Mouse (Mus musculus): ENCODE data around the gene Slc5a2. TPM values are rescaled to one million over a fixed set of nuclear protein-coding genes. Genes with fewer than 3 reads are reported as not detected.

The Slc5a2 gene
- polyA plus RNA-seq, 1 experiment from 2014 or later = 0.29 TPM

DNA sequence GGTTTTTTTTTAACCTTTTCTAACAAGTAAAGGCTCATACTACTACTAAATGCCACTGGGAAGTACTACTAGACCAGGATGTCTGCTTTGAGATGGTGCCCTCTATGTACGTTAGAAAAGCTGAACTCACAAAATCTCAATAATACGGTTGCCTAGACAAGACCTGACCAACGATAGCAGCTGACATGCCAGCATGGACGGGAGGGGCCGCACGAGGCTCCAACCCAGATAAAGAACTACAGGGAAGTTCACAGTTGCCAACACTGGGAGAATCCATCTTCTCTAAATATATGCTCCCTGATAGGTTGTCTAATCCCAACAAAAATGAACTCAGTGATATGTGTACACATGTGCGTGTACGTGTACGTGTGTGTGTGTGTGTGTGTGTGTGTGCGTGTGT is 29.3 kb downstream of the Slc5a2 start:
- Histone ChIP-seq H3K4me3 (no peak overlapping the region), H3K36me3 (peaks cover 39% of the 10 kb centered on the region), H3K27ac (no peak overlapping the region), H3K4me1 (replicated peaks) (peaks cover 29% of the 10 kb centered on the region), H3K27me3 (ENCODE audit: insufficient read depth, poor library complexity, severe bottlenecking) (no peaks in the 10 kb centered on the region), H3K9me3 (no peaks in the 10 kb centered on the region)
- 93% methylated on average over 10 of the region's 10 CpGs for WGBS
- DNase-seq (ENCODE audit: low spot score) = no peak

DNA sequence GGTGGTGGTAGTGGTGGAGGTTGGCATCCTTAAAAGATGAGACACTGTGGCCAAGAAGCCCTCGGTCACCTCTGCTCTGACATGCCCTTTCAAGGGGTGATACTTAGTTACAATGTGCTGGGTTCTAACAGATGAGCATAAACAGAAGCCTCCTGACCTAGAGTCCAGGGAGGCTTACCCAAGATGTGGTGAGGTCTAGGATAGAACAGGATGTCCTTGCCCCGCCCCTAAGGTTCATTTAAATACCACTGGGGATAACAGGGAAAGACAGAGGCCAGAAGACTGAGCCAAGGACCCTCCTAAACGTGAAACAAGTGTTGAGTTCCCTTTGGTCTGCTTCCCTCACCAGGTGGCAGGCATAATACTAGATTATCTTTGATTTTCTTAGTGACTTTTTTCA is 31.1 kb downstream of the Slc5a2 start:
- no peak for DNase-seq (ENCODE audit: low spot score)
- H3K4me3 ChIP-seq = peak overlapping the region; percentile 90; the same call in 1 of the 2 replicates
- peaks cover 25% of the 10 kb centered on the region for H3K4me1 ChIP-seq (replicated peaks)
- no peaks in the 10 kb centered on the region for H3K27me3 ChIP-seq (ENCODE audit: insufficient read depth, poor library complexity, severe bottlenecking)
- WGBS = 70% methylated on average over 3 of the region's 3 CpGs
- peaks cover 24% of the 10 kb centered on the region for H3K36me3 ChIP-seq
- no peaks in the 10 kb centered on the region for H3K9me3 ChIP-seq
- H3K27ac ChIP-seq = no peak overlapping the region

DNA sequence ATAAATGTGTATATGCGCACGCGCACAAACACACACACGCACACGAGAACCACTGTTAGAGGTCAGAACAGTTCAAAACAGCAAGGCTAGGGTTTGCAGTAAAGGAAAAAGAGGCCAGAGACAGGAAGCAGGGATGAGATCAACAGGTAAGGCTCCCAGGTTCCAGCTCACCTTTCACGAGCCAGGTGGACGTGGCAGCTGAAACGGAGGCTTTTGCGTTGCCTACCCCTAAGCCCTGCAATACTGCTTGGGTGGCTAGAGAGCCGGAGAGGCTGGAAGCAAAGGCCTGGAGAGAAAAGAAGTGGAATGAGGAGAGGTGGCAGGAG is 31.8 kb downstream of the Slc5a2 start:
- peak overlapping the region; percentile 90 for H3K4me3 ChIP-seq
- H3K9me3 ChIP-seq = no peaks in the 10 kb centered on the region
- H3K36me3 ChIP-seq = peaks cover 23% of the 10 kb centered on the region
- DNase-seq (ENCODE audit: low spot score) = no peak
- peak overlapping the region; percentile 94 for H3K27ac ChIP-seq
- peaks cover 25% of the 10 kb centered on the region for H3K4me1 ChIP-seq (replicated peaks)
- H3K27me3 ChIP-seq (ENCODE audit: insufficient read depth, poor library complexity, severe bottlenecking) = no peaks in the 10 kb centered on the region
- WGBS = 40% methylated on average over 10 of the region's 10 CpGs

DNA sequence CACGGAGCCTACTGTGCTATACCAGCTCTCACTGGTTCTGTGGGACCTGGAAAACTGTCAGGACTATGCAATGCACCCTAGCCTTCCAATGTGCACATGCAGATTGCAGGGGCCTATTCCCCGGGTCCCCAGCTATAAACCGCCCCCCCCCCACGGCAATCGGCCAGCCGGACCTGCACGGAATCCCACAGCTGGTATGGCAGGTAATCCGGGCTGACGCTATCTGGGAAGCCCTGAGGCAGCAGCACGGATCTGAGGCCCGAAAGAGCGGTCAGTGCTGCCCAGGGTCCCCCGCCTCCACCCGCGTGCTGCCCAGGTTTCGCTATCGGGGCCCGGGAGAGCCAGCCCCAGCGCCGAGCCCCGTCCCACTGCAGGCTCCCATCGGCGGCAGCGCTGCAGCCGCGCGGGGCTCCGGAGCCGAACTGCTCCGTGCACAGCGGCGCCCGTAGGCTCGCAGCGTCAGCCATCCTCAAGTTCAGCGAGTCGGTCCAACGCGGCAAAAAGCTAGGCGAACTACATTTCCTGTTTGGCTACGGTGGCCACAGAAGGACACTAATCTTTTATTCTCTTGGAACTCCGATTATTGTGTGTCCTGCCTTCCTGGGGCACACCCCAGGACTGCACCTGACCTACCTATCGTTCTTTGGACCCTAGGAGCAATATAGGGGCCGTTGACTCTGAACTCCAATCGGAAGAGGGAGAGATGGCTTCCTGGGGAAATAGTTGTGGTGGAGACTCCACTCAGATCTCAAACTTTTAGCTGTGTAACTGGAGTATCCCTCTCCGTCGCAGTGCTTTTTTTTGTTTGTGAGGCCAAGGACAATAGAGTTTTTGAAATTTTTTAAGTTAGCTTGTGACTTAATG is 32.4 kb downstream of the Slc5a2 start, which contains the start of gene BC017158:
Gene BC017158 (minus strand): TSS at position 554 of the 864 bp plus-strand sequence.
- 2% methylated on average over 47 of the region's 47 CpGs for WGBS

DNA sequence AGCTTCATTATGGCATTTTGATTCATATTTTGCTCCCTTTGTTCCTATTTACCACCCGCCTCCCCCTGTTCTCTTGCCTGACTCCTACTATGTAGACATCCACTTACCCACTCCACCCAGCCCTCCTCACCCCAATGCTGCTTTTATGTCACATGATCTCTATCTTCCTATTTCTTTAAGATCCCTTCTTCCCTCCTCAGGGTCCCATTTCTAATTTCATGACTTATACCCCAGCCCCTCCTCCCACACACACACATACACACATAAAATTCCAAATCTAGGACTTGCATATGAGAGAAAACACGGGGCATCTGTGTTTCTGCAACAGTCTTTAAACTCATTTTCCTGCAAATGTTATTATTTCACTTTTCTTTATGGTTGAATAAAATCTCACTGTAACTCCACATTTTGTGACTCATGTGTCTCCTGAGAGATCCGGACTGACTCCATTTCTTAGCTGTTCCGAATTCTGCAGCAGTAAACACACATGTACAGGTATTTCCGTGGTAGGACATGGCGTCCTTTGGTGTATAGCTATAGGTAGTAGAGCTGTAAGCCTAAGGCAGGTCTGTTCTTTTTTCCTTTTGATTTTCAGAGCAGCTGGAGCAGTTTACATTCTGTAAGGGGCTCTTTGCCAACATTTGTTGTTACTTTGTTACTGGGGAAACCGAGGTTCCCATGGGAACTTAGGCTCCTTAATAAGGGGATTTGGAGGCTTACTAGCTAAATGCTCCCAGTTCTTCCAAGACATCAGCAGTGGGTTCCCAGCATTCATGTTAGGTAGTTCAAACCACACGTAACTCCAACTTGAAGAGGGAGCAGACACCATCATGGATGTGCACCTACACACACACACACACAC is 33.3 kb downstream of the Slc5a2 start:
- Histone ChIP-seq H3K9me3 (no peaks in the 10 kb centered on the region), H3K4me3 (peak overlapping the region; percentile 90), H3K27me3 (ENCODE audit: insufficient read depth, poor library complexity, severe bottlenecking) (no peaks in the 10 kb centered on the region), H3K4me1 (replicated peaks) (peaks cover 25% of the 10 kb centered on the region), H3K27ac (peak overlapping the region; percentile 94), H3K36me3 (peaks cover 13% of the 10 kb centered on the region; the same call in 1 of the 2 replicates)
- 82% methylated on average over 8 of the region's 8 CpGs for WGBS
- no peak for DNase-seq (ENCODE audit: low spot score)

More for the DNA sequence above, 32.4 kb downstream of the Slc5a2 start, which contains the start of gene BC017158:
- peak within 1 kb of the TSS; percentile 90 for H3K4me3 ChIP-seq
- DNase-seq (ENCODE audit: low spot score) = peak; percentile 76
- peak within 1 kb of the TSS; percentile 94 for H3K27ac ChIP-seq
- peaks cover 18% of the 10 kb centered on the region; the same call in 1 of the 2 replicates for H3K36me3 ChIP-seq
- no peaks in the 10 kb centered on the region for H3K9me3 ChIP-seq
- H3K4me1 ChIP-seq (replicated peaks) = peaks cover 25% of the 10 kb centered on the region
- H3K27me3 ChIP-seq (ENCODE audit: insufficient read depth, poor library complexity, severe bottlenecking) = no peaks in the 10 kb centered on the region

DNA sequence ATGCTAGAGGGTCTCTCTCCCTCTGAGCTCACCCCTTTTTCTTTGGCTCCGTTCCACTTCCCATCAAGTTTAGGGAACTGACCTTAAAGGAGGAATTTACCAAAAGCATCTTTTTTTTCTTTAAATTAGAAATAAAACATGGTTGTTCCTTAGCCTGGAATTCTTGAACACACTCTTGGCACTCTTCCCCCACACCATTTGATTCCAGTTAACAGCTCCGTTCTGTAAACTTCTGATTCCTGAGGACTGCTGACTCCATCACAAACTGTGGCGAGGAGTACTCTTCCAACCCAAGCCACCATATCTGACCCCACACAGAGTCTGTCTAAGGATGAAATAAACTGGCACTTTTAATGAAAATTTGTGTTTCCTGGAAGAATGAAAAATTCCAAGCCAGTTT is 35.5 kb downstream of the Slc5a2 start:
- H3K4me3 ChIP-seq = no peak overlapping the region
- H3K27me3 ChIP-seq (ENCODE audit: insufficient read depth, poor library complexity, severe bottlenecking) = no peaks in the 10 kb centered on the region
- no peak for DNase-seq (ENCODE audit: low spot score)
- no peak overlapping the region for H3K27ac ChIP-seq
- 82% methylated on average over 3 of the region's 3 CpGs for WGBS
- peaks cover 25% of the 10 kb centered on the region for H3K4me1 ChIP-seq (replicated peaks)
- H3K9me3 ChIP-seq = no peaks in the 10 kb centered on the region
- peaks cover 1% of the 10 kb centered on the region; the same call in 1 of the 2 replicates for H3K36me3 ChIP-seq

DNA sequence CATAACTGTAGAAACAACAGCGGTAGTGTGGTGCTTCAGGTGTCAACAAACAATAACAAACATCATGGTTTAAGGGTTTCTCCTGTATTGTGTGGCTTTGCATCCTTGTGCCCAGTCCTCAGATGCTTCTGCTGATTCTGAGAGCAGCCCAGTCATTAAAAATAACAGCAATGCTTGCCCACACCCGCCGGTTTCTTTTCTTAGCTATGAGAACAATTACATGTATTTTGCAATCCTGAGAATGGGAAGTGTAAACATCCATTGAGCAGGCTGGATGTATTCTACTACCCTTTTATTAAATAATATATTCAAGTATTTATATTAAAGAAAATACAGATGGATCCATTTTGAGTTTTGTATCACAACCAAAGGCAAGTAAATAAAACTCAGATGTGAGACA is 36.7 kb downstream of the Slc5a2 start:
- no peak overlapping the region for H3K4me3 ChIP-seq
- no peaks in the 10 kb centered on the region for H3K9me3 ChIP-seq
- no peaks in the 10 kb centered on the region for H3K36me3 ChIP-seq
- no peak overlapping the region for H3K27ac ChIP-seq
- 83% methylated on average over 3 of the region's 3 CpGs for WGBS
- peaks cover 17% of the 10 kb centered on the region for H3K4me1 ChIP-seq (replicated peaks)
- no peak for DNase-seq (ENCODE audit: low spot score)
- H3K27me3 ChIP-seq (ENCODE audit: insufficient read depth, poor library complexity, severe bottlenecking) = no peaks in the 10 kb centered on the region

DNA sequence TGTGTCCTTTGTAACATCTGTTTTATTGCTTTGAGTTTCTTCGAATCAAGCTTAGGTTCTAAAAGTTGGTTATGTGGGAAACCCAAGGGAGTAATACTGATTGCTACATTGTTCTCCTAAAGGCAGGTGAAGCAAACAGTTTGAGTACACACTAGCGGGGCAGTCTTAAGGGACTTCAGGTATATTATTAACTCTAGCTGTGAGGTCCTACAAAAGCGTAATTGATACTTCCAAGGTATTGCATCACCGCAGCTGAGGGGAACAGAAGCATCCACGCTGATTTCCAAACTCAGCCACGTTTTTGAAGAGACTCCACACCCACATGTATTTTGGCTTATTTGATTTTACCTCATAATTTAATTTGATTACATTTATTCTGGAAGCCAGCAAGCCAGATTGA is 38.7 kb downstream of the Slc5a2 start:
- Histone ChIP-seq H3K4me1 (replicated peaks) (no peaks in the 10 kb centered on the region; the same call in 1 of the 2 replicates), H3K27ac (no peak overlapping the region), H3K27me3 (ENCODE audit: insufficient read depth, poor library complexity, severe bottlenecking) (no peaks in the 10 kb centered on the region), H3K4me3 (no peak overlapping the region), H3K36me3 (no peaks in the 10 kb centered on the region), H3K9me3 (no peaks in the 10 kb centered on the region)
- no peak for DNase-seq (ENCODE audit: low spot score)
- 78% methylated on average over 6 of the region's 6 CpGs for WGBS

DNA sequence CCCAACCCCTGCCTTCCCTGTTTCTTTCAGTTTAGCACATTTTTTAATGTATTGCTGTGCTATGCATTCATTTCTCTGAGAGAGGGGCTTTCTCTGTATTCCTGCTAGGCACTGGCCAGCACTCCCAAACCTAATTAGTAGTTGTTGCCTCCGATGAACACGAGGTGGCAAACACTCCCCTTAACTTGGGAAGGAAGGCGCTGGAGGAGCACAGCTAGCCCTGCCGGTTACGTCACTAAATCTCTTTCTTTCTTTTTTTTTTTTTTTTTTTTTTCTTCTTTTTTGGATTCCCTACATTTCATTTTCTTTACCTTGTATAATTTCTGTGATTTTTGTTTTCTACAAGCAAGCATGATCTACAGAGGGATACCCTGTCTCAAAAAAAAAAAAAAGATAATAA is 39.5 kb downstream of the Slc5a2 start:
- DNase-seq (ENCODE audit: low spot score) = peak; percentile 22
- no peaks in the 10 kb centered on the region for H3K36me3 ChIP-seq
- 13% methylated on average over 5 of the region's 5 CpGs for WGBS
- H3K4me3 ChIP-seq = no peak overlapping the region
- H3K9me3 ChIP-seq = no peaks in the 10 kb centered on the region
- H3K4me1 ChIP-seq (replicated peaks) = no peaks in the 10 kb centered on the region; the same call in 1 of the 2 replicates
- H3K27ac ChIP-seq = no peak overlapping the region
- no peaks in the 10 kb centered on the region for H3K27me3 ChIP-seq (ENCODE audit: insufficient read depth, poor library complexity, severe bottlenecking)

DNA sequence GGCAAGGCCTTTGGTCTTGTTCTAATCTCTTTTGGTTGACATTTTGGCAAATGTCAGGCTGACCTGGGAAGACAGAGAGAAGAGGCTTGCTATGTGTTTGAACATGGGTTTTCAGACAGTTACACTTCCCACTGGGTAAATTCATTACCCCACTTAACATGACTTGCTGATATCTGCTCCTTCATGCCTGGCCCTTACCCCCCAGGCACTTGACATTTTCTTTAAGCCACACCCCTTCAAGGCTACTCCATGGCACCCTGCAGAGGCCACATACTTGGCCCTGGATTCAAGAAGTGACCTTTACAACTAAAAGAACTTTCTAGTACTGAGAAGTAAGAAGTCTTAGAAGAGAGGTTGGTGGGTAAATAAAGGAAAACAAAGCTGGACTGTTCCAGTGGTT is 42.4 kb downstream of the Slc5a2 start:
- no peak for DNase-seq (ENCODE audit: low spot score)
- no peaks in the 10 kb centered on the region for H3K36me3 ChIP-seq
- no peak overlapping the region for H3K4me3 ChIP-seq
- peaks cover 6% of the 10 kb centered on the region; the same call in 1 of the 2 replicates for H3K4me1 ChIP-seq (replicated peaks)
- no peaks in the 10 kb centered on the region for H3K9me3 ChIP-seq
- 0 out of 2 replicates have a peak, but pooled peaks cover 4% of the 10 kb centered on the region for H3K27me3 ChIP-seq (ENCODE audit: insufficient read depth, poor library complexity, severe bottlenecking)
- no peak overlapping the region for H3K27ac ChIP-seq

DNA sequence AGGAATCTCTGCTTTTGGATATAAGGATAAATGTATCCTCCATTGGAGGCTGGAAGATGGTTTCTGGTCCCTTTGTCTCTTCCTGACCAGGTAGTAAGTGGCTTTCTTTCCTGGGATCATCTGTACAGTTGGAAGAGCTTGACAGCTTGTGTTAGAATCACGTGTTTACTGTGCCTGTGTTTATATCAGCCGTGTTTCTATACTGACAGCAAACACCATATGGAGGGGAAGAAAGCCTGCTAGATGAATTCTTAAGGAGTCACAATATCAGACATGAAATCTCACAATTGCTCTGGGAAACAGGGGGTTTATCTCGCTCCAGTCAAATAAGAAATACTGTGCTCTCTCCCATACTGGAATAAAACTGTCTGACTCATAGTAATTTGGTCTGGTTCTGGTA is 43.8 kb downstream of the Slc5a2 start:
- Histone ChIP-seq H3K27me3 (ENCODE audit: insufficient read depth, poor library complexity, severe bottlenecking) (0 out of 2 replicates have a peak, but pooled peaks cover 4% of the 10 kb centered on the region), H3K27ac (no peak overlapping the region), H3K36me3 (no peaks in the 10 kb centered on the region), H3K4me3 (no peak overlapping the region), H3K4me1 (replicated peaks) (peaks cover 6% of the 10 kb centered on the region; the same call in 1 of the 2 replicates), H3K9me3 (no peaks in the 10 kb centered on the region)
- 84% methylated on average over 3 of the region's 3 CpGs for WGBS
- DNase-seq (ENCODE audit: low spot score) = no peak

DNA sequence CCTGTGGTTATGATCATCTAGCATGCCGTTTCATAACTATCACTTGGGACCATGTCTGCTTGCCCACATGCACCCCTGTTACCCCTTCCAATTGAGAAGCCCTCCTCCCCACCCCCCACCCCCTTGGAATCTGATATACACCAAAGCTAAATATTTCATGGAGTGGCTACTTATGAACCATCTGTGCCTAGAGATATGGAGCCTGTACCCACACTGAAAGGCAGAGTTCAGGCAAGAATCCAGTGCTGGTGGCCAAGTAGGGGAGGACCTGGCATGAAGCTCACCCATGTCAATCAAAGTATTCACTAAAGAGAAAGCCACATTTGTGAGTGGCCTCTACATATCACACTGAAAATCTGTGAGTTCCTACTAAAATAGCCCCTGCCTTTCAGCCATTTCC is 44.3 kb downstream of the Slc5a2 start:
- Histone ChIP-seq H3K4me1 (replicated peaks) (peaks cover 6% of the 10 kb centered on the region; the same call in 1 of the 2 replicates), H3K9me3 (no peaks in the 10 kb centered on the region), H3K27me3 (ENCODE audit: insufficient read depth, poor library complexity, severe bottlenecking) (0 out of 2 replicates have a peak, but pooled peaks cover 4% of the 10 kb centered on the region), H3K36me3 (no peaks in the 10 kb centered on the region), H3K4me3 (no peak overlapping the region), H3K27ac (no peak overlapping the region)
- DNase-seq (ENCODE audit: low spot score) = no peak
- WGBS = 85% methylated on average over 1 of the region's 1 CpGs
